In the genomic region with DNA sequence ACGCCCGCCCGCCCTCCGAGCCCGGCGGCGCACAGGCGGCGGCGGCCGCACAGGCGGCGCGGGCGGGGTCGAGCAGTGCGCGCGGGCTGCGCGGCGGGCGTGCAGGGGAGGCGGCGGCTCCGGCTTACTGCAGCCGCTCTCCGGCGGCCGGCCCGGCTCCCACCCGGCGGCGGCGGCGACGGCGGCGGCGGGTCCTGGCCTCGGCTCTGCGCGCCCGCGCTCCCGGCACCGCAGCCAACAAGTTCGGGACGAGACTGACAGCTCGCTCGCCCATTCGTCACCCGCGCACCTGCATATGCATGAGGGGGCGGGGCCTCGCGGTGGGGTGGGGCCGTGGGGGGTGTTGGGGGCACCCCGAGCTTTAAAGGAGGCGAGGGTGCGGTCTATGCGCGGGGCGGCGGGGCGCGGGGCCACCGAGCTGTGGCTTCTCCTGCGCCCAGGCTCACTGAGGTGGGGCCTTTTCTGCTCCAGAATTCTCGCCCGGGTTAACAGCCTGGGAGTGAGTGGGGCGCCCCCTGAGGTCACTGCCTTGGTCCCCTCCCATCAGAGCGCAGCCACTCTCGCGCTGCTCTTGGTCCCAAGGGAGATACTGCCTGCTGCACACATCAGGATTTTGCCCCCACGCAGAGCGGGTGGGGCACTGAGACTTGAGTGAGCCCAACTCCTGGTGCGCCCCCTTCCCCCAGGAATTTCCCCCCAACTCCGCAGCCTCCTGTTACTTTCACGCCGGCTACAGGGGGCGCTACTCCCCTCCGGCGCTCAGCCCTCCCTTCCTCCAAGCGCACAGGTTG, we compare ENCODE assay signal across 8 mouse cellular contexts. TPM values are rescaled to one million over a fixed set of nuclear protein-coding genes. Genes with fewer than 3 reads are reported as not detected.
DNase-seq lines count a peak whose midpoint lies in the region; ATAC-seq lines count a peak whose summit lies in the region.

Jag2 (minus strand) TSS at position 215 of the 791 bp plus-strand sequence.

- no peak within 1 kb of the TSS for H3K27ac ChIP-seq in intestine, embryonic 15.5 days
- H3K27ac ChIP-seq in limb, embryonic 10.5 days: peak within 1 kb of the TSS; percentile 68
- H3K27ac ChIP-seq in midbrain, embryonic 11.5 days (ENCODE audit: low read depth, low read length): peak within 1 kb of the TSS; percentile 35
- H3K27ac ChIP-seq in stomach, embryonic 16.5 days (ENCODE audit: low read length): peak within 1 kb of the TSS; percentile 56

- H3K36me3 ChIP-seq in intestine, embryonic 15.5 days: no peaks in the 10 kb centered on the region
- no peaks in the 10 kb centered on the region for H3K36me3 ChIP-seq in limb, embryonic 10.5 days
- H3K36me3 ChIP-seq in midbrain, embryonic 11.5 days (ENCODE audit: control insufficient read depth, insufficient read depth, low read length): no peaks in the 10 kb centered on the region
- no peaks in the 10 kb centered on the region for H3K36me3 ChIP-seq in stomach, embryonic 16.5 days (ENCODE audit: control insufficient read depth, insufficient read depth, low read length)

- H3K9me3 ChIP-seq in intestine, embryonic 15.5 days: no peaks in the 10 kb centered on the region
- H3K9me3 ChIP-seq in limb, embryonic 10.5 days (replicated peaks): no peaks in the 10 kb centered on the region
- no peaks in the 10 kb centered on the region for H3K9me3 ChIP-seq in midbrain, embryonic 11.5 days (ENCODE audit: control insufficient read depth, low read length)
- H3K9me3 ChIP-seq in stomach, embryonic 16.5 days (replicated peaks; ENCODE audit: control insufficient read depth, low read length): no peaks in the 10 kb centered on the region

- DNase-seq in cerebellum, adult 11-12 months: peak; percentile 63
- no peak for DNase-seq in cerebellum, adult 8-10 months
- peak; percentile 79 for DNase-seq in embryo, embryonic 9.5 days (ENCODE audit: extremely low spot score)
- DNase-seq in gonadal fat pad, adult 2 months (ENCODE audit: low read depth): no peak
- peak; percentile 80 for DNase-seq in limb, embryonic 10.5 days (ENCODE audit: low spot score)
- peak; percentile 95 for DNase-seq in midbrain, embryonic 11.5 days (ENCODE audit: low spot score, missing footprints)

- peak within 1 kb of the TSS; percentile 98 for H3K4me2 ChIP-seq in intestine, embryonic 15.5 days (replicated peaks)
- H3K4me2 ChIP-seq in midbrain, embryonic 11.5 days: peak within 1 kb of the TSS; percentile 77
- peak within 1 kb of the TSS; percentile 78 for H3K4me2 ChIP-seq in stomach, embryonic 16.5 days (ENCODE audit: low read depth, low read length)

- WGBS in intestine, embryonic 15.5 days: under 1% methylated on average over 58 of the region's 85 CpGs
- 14% methylated on average over 85 of the region's 85 CpGs for WGBS in limb, embryonic 10.5 days
- 1% methylated on average over 55 of the region's 85 CpGs for WGBS in midbrain, embryonic 11.5 days
- 2% methylated on average over 50 of the region's 85 CpGs for WGBS in stomach, embryonic 16.5 days

- ATAC-seq in intestine, embryonic 15.5 days: peak; percentile 70
- peak; percentile 74 for ATAC-seq in midbrain, embryonic 11.5 days (ENCODE audit: low FRiP score)
- peak; percentile 38 for ATAC-seq in stomach, embryonic 16.5 days (ENCODE audit: insufficient read depth, low FRiP score)

- H3K4me1 ChIP-seq in intestine, embryonic 15.5 days (replicated peaks): peaks cover 29% of the 10 kb centered on the region
- H3K4me1 ChIP-seq in limb, embryonic 10.5 days: peaks cover 63% of the 10 kb centered on the region
- peaks cover 13% of the 10 kb centered on the region for H3K4me1 ChIP-seq in midbrain, embryonic 11.5 days (ENCODE audit: control insufficient read depth, insufficient read depth, low read length)
- H3K4me1 ChIP-seq in stomach, embryonic 16.5 days (ENCODE audit: control insufficient read depth, insufficient read depth, low read length): peaks cover 6% of the 10 kb centered on the region

- peak within 1 kb of the TSS; percentile 53 for H3K4me3 ChIP-seq in intestine, embryonic 15.5 days (replicated peaks)
- H3K4me3 ChIP-seq in limb, embryonic 10.5 days: peak within 1 kb of the TSS; percentile 62
- H3K4me3 ChIP-seq in midbrain, embryonic 11.5 days (ENCODE audit: low read depth, low read length): peak within 1 kb of the TSS; percentile 56
- peak within 1 kb of the TSS; percentile 60 for H3K4me3 ChIP-seq in stomach, embryonic 16.5 days (replicated peaks; ENCODE audit: low read length)

- H3K27me3 ChIP-seq in intestine, embryonic 15.5 days (replicated peaks): peaks cover 53% of the 10 kb centered on the region
- H3K27me3 ChIP-seq in limb, embryonic 10.5 days (ENCODE audit: low read depth, poor library complexity, severe bottlenecking): peaks cover 77% of the 10 kb centered on the region
- H3K27me3 ChIP-seq in midbrain, embryonic 11.5 days (ENCODE audit: control insufficient read depth, insufficient read depth, low read length): peaks cover 43% of the 10 kb centered on the region
- peaks cover 40% of the 10 kb centered on the region for H3K27me3 ChIP-seq in stomach, embryonic 16.5 days (ENCODE audit: control insufficient read depth, insufficient read depth, low read length)

- peak within 1 kb of the TSS; percentile 49 for H3K9ac ChIP-seq in intestine, embryonic 15.5 days
- H3K9ac ChIP-seq in midbrain, embryonic 11.5 days (ENCODE audit: low read length): peak within 1 kb of the TSS; percentile 63
- H3K9ac ChIP-seq in stomach, embryonic 16.5 days (ENCODE audit: low read length): peak within 1 kb of the TSS; percentile 73

RNA-seq across cellular contexts. Expression of gene Jag2, which starts in this region (rescaled TPM):
- 39.4 and 46.9 TPM in 2 replicates for polyA plus RNA-seq in gonadal fat pad, adult 2 months (2012; rRNA removed)
- 3.7 and 4.1 TPM in 2 replicates for polyA plus RNA-seq in intestine, embryonic 15.5 days (2015; fragmentation: Nextera tagmentation; extraction: Ambion mirVana)
- 3.5 and 4.5 TPM in 2 replicates for polyA plus RNA-seq in limb, embryonic 10.5 days (2016; fragmentation: Nextera tagmentation; extraction: Ambion mirVana)
- polyA plus RNA-seq in midbrain, embryonic 11.5 days (2014; fragmentation: Nextera tagmentation; extraction: Ambion mirVana): 3.0 and 3.2 TPM in 2 replicates
- polyA plus RNA-seq in stomach, embryonic 16.5 days (2015; fragmentation: Nextera tagmentation; extraction: Ambion mirVana): 5.1 and 6.4 TPM in 2 replicates

Comparison
In these comparisons a context has a peak if more than half of its experiments do, and no peak if none do; other contexts are left out.
1. DNase-seq: peak in cerebellum, adult 11-12 months (single experiment), embryo, embryonic 9.5 days (single experiment), limb, embryonic 10.5 days (single experiment) and midbrain, embryonic 11.5 days (single experiment); none in cerebellum, adult 8-10 months (single experiment) and gonadal fat pad, adult 2 months (single experiment).
2. Peak in every context shown above with its lines, with median percentiles within 50 percentile points of each other: ATAC-seq, H3K4me2 ChIP-seq, H3K4me3 ChIP-seq and H3K9ac ChIP-seq.